Mouse (Mus musculus) thymus, adult 2 months (tissue): ENCODE data around the gene Gopc.
"Not testable (repeated sequence)": the region's sequence is repeated elsewhere in the genome, so short reads cannot be mapped to it uniquely, and the experiment has no call there.

Experiments used
- CTCF ChIP-seq: fragments of 200-500 bp; IDR thresholded peaks from 2 replicates; pipeline ENCODE4 v1.5.1; 2012; ENCODE audit warnings: mild to moderate bottlenecking, control low read depth, low read length, moderate library complexity, borderline replicate concordance; ENCODE audit not compliant: control insufficient read depth, poor library complexity, insufficient read depth; ENCODE audit errors: extremely low read depth
- POLR2A ChIP-seq: fragments of 200-500 bp; IDR thresholded peaks from 2 replicates; pipeline ENCODE4 v1.6.1; 2012; ENCODE audit warnings: mild to moderate bottlenecking, low read length, control low read depth, moderate library complexity; ENCODE audit not compliant: control insufficient read depth, poor library complexity, insufficient read depth; ENCODE audit errors: extremely low read depth

- TF ChIP-seq CTCF, POLR2A: not testable (repeated sequence)
These were observed 89.5 kb downstream of the Gopc start for GRCm38 (mm10) chr10:52292391-52292790.
